Mouse (Mus musculus) spleen, adult 2 months (tissue): ENCODE data around the gene Dus2.

ENCODE experiments used
- CTCF ChIP-seq: fragments of 200-500 bp; IDR thresholded peaks from 2 replicates; pipeline ENCODE4 v1.5.1; 2011; ENCODE audit warnings: mild to moderate bottlenecking, inconsistent platforms; ENCODE audit not compliant: insufficient read depth, insufficient read length, insufficient replicate concordance; ENCODE audit errors: extremely low read depth
- POLR2A ChIP-seq: fragments of 200-500 bp; IDR thresholded peaks from 2 replicates; pipeline ENCODE4 v1.6.1; 2011; ENCODE audit warnings: low read depth, low read length, inconsistent platforms

DNA sequence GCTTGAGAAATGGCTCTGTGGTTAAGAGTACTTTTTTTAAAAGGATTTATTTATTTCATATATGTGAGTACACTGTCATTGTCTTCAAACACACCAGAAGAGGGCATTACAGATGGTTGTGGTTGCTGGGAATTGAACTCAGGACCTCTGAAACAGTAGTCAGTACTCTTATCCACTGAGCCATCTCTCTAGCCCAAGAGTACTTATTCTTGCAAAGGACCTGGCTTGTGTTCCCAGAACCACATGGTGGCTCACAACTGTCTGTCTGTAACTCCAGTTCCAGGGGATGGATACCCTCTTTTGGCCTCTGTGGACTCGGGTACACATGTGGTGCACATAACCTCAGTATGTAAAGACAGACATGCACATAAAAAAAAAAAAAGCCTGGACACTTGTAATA lies 21.8 kb upstream of the Dus2 start:
- no peak for TF ChIP-seq CTCF
- no peak for TF ChIP-seq POLR2A
